Mouse (Mus musculus): ENCODE measurements at regions not wholly inside any gene's neighbourhood (a gene's known extent, or its start where the extent isn't known, plus 50 kb on each side); places are given as distances from the start of the nearest gene placed in this dataset.
A peak's percentile ranks its signal among the peaks of the same experiment; 100 is the strongest.

DNA sequence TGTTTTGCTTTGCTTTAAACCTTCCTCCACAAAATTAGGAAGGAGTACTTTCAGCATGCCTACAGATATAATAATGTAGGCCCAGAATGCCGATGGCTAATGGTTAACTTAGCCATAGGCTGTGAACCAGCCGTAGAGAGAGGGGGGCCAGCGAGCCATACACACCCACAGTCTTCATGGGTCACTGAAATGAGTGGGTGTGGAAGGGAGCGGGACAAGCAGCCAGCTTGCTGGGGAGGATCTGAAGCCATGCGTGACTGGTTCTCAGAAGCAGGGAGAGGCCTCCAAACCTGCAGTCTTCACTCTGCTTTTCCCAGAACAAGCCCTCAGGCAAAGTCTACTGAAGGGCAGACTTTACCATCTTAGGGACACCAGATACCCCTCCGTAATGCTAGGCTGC is 50.8 kb upstream of the Ptpn13 start:
- no peak for DNase-seq

DNA sequence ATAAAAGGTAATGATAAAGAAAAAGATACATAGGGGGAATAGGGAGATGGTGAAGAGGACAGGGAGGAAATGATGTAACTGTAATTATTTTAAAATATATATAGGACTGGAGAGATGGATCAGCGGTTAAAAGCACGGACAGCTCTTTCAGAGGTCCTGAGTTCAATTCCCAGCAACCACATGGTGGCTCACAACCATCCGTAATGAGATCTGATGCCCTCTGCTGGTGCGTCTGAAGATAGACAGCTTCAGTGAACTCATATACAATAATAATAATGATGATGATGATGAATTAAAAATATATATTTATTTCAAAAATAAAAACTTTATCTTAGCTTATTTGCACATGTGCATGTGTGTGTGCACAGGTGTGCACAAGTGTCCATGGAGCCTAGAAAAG is 51.9 kb upstream of the Ptpn13 start:
- no peak for DNase-seq

DNA sequence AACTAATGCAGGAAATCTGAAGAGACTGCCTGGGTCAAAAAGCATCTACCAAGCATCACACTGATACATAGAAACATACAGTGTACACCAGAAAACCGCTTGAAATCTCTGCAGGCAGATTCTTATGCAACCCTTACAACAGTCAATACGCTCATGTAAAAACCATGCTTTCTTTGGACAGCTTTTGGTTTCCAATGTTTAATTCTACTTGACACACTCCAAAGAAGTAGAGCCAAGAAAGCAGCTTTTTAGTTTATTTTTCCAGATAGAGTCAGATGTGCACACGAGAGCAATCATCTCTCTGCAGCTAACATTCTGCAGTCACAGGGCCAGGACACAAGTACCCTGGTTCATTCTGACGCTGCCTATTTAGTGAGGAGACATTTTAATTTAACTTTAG is 54.5 kb upstream of the Ptpn13 start:
- DNase-seq, result no peak

DNA sequence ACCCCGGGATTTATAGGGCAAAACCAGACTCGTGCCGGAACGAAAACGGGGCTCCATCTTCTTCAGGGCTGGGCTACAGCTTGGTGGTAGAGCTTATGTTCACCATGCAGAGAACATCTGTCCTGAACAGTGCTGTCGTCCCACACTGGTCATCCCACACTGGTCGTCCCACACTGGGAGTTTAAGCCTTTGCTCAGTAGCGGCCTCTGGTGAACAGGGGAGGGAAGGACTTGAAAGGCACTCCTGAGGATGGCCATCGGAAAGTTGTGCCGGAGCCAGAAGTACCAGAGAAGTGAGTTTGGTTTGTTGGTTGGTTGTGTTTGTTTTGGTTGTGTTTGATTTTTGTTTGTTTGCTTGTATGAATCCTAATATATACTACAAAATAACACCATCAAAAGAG is 56.0 kb upstream of the Ptpn13 start:
- peak in 1 of 2 experiments; percentile 5 for DNase-seq

DNA sequence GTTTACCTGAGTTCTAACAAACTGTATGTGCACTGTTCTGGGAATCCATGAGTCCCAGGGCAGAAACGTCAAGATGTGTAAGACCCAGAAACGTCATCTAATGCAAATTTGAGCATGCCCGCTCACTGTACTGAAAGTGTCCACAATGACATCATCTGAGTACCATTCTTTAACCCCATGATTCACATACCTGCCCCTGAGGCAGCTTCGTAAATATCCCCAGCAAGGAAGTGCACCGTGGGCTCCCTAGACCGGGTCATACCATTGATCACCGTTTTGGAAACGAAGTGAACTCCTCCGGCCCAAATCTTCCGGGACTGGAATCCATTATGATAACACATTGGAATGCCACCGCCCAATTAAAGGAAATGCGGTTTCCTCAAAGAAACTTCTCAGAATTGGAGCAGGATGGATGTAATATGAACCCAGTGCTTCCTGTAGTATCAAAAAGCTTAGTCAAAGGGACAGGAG is 57.8 kb upstream of the Ptpn13 start:
- DNase-seq, result no peak

DNA sequence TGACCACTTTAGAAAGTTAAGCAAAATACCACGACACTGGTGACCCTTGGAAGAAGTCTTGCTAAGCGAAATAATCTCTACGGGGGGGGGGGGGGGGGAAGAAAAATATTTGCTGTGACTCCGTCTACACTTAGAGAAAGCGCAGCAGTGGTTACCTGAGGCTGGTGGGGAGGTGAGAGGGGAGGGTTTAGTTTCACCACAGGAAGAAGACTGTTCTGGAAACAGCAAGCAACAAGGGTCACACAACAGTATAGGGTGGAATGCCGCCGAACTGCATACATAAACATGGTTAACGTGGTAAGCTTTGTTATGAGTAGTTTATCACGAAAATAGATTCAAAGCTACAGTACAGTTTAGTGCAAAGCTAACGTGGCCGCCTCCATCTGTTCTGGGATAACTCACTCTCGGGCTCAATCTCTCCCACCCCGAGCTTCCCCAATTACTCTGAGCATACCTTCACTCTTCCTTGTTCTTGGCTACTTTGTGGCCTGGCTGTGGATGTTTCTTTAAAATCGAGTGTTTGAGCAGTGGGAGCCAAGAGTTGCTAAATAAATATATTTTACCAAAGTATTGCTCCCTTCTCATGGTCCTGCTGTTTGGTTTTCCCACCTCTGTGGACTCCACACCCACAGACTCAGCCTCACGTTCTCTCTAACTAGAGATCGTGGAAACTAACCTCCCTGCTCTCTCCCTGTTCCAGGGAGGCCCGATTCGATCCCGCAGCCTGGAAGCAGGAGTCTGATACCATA is 59.1 kb upstream of the Ptpn13 start:
- DNase-seq, result no peak

DNA sequence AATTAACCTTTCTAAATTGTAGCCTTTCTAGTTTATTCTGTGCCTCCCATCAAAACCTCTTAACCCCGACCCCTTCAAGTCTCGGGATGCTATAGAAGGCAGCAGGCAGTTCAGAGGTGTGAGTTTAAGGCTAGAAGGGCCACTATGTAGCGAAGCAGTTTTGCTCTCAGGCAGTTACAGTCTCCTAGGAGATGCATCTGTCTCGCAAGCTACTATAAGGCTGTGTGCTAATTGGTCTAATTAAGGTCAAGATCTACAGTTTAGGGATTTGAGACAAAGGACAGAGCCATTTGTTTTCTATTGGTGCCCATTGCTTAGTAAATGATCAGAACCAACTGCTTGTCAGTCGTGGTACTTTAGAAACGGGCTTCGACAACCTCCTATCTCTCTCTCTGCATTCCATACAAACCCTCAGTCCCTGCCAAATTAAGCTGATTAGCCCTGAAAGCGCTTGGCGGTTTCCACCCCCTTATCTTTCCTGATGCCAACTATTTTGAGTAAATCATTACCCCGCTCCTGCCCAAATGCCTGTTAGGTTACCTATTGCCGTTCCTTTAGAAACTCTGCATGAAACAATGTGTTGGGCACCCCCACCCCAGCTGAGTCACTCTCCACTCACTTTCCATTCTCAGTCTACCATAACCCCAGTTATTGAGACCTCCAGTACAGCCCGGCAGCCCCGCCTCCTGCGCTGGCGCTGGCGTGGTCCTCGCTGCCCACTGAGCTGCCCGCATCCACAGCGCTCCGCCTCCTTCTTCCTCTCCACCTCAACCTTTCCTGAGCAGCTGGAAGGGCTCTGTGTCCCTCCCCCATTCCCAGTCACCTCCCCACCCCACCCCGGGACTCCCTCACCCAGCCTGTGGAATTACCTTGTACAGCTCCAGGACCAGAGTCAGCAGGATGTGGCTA is 59.9 kb upstream of the Ptpn13 start:
- DNase-seq, result no peak

DNA sequence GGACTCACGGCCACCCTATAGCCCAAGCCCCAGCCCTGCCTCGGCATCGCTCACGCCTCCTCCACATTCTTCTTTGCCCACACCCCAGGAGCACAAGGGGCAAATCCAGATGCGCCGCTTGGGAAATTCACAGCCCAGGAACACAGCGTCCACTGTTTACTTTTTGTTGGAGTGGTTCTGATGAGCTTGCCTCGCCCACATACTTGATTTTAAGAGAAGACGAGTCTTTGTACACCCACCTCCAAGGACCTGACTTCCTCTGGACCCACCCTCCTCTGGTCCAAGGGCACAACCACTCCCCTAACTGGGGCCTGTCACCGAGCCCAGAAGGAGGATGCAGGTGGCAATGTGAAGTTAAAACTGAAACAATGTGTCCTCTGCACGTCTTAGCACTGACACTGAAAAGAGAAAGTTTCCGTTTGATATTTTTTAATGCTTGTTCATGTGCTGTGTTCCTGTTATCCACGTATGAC is 64.2 kb upstream of the Ptpn13 start:
- DNase-seq, result no peak

DNA sequence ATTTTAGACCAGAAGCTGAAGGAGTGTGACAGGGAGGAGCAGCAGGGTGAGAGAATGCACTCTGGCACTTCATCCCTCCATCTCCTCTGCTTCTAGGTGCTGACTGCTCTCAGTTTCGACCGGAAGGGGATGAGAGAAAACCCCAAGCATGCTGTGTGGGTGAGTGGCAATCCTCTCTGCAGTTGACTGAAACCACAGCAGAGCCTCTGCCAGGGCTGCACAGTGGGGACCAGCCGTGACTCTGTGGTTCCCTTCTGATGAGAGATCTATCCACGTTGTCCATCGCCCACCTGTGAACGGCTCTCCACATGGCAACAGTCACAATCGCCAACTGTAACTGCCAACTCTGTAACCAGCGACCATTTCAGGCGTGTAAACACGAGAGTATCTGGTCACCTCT is 64.6 kb upstream of the Ptpn13 start:
- no peak for DNase-seq

DNA sequence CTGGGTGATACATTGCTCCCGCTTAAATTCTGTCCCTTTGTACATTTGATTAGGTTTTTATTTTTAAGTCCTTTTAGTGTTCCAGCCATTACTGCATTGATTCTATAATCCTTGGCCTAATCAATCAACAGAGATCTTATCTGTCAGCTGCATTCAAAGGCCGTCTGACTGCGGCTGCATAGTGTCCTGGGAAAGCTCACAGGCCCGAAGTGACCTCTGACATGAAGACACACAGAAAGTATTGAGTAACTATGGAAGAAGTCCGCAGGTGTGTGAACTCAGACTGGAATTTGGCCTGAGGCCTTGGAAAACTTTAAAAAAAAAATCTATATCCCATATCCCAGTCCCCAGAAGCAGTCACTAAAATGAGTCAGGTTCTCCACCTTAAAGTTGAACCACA is 67.4 kb upstream of the Ptpn13 start:
- no peak for DNase-seq

DNA sequence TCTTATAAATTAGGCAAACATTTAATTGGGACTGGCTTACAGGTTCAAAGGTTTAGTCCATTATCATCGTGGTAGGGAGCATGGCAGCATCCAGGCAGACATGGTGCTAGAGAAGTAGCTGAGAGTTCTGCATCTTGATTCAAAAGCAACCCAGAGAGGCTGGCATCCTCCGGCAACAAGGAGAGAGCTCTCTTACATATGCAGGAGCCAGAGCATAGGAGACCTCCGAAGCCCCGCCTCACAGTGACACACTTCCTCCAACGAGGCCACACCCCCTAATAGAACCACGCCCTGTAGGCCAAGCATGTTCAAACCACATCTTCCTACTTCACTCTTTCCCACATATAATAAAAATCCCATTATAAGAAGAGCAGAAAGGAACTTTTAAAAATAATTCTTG is 68.5 kb upstream of the Ptpn13 start:
- DNase-seq, result no peak

DNA sequence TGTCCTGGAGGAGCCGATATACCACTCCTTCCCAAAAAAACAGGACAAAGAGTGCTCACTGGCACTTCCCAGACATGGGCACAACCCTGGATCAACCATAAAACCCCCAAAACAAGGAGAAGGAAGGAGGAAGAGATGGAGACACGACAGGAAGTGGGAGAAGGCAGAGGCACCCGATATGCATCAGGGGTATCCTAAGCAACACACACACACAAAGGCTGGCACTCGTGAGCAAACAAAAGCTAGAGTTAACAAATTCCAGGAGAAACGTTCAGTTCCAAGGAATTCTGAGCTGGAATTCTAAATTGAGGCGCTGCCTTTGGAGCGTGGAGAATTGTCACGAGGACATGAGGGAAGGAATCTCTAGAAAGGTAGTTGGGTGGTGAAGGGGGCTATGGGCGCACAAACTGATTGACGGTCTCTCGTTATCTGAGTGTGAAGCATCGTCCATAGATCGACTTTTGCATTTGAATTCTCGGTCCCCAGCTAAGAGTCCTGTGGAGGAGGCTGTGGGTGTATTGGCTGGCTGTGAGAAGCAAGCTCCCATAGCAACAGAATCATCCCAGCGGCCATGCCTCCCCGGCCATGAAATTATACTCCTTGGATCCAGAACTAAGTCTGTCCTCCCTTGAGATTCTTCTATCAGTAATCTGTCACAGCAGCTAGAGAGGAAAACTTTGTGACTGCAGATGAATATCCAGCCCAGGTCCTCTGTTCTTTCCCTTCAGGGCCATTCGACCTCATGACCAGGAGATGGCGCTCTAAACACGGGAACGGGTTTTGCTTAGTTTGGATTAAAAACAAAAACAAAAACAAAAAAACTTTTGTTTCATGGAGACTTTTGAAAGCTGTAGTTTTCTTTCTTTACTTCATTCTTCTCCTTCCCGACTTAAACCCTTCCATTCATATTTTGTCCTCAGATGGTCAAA is 69.4 kb upstream of the Ptpn13 start:
- DNase-seq, result peak; percentile 16 to 26

DNA sequence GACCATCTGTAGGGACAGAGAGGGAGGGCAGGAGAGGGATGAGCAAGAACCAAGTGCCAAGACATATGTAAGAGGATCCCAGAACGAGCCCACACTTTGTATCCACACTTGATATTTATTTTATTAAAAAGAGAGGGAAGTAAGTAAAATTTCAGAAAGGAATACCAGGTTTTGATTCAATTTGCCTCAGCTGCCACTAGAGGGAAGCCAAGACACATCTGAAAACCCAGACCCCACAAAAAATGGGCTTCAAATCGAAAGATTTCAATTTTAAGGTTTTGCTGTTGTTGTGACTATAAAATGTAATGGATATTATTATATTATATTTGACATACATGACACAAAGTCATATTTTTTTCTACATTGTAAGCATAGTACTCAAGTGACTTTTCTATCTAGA is 81.1 kb upstream of the Ptpn13 start:
- peak in 1 of 2 experiments; percentile 9 for DNase-seq

DNA sequence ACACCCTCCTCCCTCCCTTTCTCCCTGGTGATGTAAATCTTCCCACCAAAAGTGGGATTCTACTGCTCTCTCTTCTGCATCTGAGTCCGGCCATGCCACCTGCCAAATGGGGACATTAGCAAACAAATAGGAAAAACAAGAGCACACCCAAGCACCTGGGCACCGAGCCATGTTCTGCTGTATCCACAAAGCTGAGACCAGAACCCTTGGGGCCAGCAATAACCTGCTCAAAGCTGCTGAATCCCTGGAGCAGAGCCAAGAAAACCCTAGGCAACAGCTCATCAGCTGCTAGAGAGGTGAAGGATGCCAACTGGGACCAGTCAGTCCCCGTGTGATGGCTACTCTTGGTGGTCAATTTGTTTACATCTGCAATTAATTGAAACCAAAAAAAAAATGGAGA is 83.5 kb upstream of the Ptpn13 start:
- DNase-seq, result peak; percentile 49 to 60

DNA sequence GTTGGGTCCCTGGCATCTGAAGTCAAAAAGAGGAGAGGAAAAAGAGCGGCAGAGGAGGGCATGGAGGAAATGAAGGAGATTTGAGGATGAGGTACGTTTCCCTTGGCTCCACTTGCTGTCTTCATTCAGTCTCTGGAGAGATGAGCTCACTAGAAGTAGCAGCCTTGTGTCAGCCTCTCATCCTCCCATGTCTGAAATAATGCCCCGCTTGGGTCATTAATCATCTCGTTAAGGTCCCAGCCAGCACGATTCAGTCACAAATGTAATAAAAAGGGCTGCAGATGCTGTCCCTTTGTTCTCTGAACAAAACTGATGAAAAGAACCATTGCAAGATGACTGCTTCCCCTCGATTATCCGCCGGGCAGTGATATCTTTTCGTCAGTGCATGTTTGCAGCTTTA is 84.4 kb upstream of the Ptpn13 start:
- DNase-seq, result no peak

DNA sequence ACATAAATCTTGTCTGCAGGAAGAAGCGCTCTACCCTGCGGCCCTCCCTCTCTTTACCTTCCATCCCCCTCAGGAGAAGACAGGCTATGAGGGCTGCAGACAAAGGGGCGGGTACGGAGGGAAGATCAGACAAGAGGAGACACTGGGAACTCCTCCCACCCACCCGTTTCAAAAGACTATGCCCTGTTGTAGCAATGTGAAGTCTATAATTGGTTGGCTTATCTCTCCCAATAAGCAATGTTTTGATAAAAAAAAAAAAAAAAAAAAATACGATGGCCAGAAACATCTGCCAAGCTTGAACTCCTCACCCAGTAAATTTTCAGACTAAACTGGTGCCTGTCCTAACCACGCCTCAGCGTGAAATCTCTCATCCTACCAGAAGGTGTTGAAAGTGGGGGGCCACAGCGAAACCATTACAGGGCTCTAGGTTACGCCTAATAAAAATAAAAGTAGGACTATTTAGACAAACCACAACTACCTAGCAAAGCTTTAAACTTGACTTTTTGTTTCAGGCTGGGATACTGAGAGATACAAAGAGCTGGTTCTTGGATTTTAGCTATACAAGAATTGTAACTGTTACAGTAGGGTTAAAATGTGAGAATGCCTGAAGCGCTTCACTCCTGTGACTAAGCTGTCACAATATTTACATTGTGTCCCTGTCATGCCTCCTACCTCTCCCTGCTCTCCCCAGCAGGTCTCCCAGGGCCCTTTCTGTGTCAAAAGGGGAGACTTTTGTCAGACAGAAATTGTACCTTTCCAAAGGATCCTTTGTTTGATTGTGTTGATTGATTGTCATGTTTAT is 88.1 kb upstream of the Ptpn13 start:
- no peak for DNase-seq

DNA sequence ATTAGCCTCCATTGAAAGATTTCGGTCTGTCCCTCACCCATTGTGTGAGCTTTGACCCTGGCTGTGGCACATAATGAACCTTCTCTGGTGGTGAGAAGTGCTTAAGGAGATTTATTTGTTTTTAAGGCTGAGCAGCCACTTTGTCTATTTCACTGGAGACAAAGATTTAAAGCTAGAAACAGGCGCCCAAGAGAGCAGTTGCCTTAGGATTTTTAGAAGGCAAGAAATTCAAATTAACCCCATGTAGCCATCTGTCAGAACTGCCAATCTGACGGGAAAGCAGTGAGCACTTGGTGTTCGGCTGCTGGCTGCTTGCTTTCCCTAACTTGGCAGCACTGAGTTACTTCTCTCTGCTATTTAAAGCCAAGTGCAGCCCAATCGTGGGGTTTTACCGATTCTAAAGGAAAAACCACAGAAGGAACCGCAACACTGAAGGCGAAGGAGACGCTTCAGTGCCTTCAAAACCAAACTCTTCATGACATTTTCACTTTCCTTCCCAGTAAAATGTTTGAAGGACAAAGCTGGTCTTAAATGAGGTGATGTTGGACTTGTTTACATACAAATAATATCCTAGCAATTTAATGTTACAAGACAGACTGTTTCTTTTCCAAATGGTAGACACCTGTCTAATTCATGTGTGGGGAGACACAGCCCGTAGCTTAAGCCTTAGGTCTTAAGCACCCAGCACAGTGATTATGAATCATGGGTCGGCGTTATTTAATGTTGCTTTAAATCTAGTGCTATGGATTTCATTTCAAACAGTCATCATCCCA is 88.9 kb upstream of the Ptpn13 start:
- no peak for DNase-seq

DNA sequence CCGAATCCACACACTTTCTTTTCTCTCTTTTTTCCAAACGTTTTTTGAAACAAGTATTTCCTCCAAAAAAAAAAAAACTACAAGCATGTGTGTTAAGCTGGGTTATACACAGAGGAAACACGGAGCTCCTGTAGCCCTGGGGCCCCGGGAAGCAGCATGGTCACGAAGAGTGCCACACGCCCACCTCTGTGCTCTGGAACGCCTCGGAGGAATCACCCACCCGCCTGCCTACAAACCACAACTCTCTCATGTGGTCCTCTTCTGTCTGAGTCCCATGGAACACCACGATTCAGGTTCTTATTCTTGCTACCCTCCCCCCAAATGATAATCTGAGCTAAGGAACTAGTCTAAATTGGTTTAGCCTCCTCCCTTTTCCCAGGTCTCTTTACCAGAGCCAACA is 98.6 kb upstream of the Ptpn13 start:
- DNase-seq, result no peak

DNA sequence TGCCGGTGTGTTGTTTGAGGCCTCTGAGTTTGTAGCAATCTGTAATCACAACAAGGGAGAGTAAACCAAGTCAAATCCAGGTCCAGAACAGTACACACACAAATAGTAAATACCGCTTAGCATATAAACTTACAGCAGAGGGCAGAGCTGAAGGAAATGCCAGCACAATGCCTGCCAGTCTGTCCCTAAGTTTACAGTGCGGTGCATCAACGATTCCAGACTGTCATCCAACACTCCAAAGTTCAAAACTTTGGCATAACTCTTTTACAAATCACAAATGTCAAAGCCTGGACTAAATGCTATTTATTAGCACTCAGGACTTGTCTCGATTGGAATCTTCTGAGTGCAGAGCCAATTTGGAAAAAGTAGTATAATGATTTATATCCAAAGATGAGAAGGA is 104.7 kb upstream of the Ptpn13 start:
- DNase-seq, result no peak

DNA sequence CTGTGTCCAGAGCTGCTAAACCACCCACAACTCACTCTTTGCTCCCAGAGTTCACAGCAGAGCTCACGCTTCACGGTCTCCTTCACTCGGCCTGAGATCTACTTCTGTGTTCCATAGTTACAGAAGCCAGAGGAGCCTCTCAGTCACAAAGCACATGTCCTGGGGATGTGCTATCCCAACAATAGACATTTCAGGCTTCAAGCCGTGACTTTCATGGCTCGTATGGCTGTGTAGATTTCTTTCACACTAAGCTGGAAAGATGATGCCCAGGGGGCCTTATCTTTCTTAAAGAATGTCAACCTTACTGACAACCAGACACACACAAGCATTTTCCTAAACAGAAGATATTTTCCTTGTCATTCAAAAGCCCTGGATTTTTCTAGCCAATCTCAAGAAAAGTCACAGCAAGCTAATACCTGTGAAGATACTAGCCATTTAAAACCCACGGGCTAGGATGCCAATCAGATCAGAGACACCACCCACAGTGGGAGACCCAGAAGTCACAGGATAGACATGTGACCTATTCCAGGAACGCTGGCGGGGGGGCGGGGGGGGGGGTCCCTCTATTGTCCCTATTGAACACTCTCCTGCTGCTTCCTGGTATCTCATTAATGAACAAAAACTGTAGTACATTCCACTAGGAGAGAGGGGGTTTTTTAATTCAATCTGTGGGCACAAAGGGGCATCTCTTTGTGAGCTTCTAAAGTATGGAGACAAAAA is 98.8 kb upstream of the Mapk10 start:
- DNase-seq, result no peak
